Mouse (Mus musculus) NIH3T3 (cell line): ENCODE data around the gene Rpl10a.

Source experiments
- DNase-seq: peaks from one replicate; pipeline ENCODE4 v3.0.0-alpha.2; 2012; ENCODE audit warnings: low read depth

Rpl10a gene

DNA sequence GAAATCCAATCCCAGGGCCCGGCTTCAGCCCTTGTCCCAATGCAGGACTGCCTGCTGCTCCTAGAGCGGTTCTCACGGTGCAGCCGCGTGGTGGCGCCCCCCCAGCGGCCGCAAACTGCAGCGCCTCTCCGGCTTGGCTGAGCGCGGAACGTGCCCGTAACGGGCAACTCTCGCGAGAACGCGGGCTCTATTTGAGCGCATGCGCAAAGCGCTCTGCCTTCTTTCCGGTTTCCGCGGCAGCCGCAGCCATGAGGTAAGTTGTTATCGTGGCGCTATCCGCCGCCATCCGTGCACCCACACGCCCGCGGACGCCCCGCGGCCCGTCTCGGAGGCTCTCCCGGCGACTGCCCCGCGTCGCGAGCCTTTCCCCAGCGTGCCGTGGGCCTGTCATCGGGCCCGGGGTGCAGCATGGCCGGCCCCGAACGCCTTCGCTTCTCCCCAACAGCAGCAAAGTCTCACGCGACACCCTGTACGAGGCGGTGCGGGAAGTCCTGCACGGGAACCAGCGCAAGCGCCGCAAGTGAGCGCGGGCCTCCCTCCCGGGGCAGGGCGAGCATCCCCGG lies at the start of gene Rpl10a:
Rpl10a (plus strand) TSS at position 106 of the 563 bp plus-strand sequence.
- peak; percentile 99 for DNase-seq

DNA sequence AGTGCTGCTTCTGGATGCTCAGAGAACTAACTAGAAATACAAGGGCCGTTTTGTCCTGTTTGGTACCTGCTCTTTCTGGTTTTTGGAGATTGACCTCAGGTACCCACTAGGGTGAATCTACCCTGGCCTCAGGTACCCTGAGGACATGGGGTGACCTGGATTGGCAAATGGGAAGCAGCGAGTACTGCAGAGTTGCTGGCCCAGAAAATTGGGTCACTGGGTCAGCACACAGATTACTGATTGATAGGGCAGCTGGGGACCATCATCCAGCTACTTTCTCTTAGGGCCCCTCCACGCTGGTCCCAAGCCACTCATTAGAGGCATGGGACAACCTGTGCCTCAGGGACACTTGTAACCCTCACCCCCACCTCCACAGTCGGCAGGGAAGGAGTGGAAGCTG lies 49.0 kb upstream of the Rpl10a start:
- DNase-seq, result no peak

DNA sequence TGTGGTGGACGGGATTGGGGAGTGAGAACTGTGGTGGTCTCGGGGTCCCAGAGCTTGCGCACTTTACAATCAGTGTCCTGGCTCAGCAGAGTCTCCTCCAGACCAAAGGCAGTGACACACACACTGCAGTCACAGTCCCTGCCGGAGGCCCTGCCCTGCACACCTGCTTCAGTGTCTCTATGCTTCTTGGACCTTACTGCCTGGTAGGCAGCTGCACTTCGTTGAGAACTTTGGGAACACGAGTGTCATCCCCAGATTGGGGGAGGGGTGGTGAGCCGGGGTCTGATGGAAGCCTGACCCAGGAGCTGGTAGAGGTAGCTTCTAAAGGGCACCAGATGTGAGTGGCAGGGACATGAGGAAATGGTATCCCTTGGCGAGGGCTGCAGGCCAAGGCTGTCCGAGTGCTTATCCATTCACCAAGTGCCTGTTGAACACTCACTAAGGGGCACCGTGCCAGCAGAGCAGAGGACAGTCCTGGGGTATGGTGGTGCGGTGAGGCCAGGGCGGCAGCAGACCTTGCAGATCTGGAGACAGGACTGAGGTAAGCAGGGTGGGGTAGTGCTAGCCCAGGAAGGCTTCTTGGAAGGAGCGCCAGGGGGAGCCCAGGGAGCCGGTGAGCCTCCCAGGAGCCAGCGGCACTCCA lies 48.4 kb upstream of the Rpl10a start:
- peak; percentile 57 for DNase-seq

DNA sequence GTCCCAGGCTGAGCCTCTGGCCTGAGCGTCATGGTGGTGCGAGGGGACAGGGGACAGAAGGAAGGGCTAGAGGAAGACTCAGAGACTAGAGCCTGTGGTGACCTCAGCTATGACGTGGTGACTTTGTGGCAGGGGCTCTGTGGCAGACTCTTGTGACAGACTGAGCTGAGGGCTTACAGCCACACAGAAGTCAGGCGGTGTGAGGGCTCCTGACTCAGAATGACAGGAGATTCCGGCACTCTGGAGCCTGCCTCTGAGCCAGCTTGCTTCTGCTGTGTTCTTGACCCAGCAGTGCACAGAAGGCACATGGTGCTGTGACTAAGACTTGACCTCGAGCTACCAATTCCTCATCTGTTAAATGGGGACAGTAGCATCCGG lies 47.9 kb upstream of the Rpl10a start:
- DNase-seq, result peak; percentile 20

DNA sequence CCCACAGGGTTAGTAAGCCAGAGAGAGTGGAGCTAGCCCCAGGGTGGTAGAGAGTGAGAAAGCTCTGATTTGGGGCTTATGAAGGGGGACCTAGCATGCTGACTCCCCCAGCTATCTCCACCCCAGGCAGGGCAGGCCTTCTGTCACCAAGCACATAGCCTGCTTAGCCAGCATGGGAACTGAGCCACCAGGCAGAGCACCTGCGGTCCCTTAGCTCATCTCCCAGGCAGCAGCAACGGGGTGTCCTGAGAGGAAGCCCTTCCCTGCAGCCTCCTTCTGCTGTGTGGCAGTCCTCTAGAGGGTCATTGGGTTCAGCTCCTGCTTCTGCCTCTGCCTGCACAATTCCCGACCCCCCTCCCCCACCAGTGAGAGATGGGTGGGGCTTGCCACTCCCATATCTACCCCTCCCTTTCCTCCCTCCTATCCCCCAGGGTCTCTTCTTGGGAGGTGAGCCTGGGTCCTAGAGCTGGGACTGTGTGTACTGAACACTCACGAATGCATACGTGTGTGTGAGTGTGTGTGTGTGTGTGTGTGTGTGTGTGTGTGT lies 47.4 kb upstream of the Rpl10a start:
- DNase-seq, result no peak

DNA sequence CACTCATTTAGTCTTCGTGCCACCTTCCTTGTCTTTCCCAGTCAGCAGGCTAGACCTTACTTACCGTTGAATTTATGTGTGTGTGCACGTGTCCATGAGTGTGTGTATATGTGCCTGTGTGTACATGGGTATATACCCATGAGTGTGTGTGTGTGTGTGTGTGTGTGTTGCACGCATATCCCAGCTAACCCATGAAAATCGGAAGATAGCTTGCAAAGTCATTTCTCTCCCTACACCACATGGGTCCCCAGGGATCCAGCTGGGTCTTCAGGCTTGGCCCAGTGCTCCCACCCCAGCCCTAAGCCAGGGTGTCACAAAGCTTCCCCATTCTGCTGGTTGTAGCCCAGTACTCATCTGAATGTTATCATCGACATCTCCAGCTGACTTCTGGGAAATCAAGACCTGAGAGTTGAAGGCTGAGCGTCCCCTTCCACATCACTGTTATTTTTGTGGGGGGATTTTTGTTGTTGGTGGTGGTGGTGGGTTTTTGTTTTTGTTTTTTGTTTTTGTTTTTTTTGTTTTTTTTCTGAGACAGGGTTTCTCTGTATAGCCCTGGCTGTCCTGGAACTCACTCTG lies 46.3 kb upstream of the Rpl10a start:
- no peak for DNase-seq

DNA sequence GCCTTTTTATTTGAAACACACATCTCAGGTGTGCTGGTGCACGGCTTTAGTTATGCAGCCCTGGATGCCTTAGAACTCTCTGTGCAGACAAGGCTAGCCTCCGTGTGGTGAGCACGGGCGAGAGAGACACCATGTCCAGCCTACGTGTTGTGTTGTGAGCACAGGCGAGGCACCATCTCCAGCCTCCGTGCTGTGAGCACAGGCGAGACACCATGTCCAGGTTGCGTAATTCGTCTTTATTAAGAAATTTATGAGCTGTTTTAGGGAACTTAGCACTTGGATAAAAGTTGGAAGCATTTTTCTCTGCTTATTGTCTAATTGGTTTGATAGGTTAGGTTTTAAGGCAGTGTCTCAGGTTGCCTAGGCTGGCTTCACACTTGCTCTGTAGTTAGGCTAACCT lies 45.1 kb upstream of the Rpl10a start:
- peak; percentile 28 for DNase-seq

DNA sequence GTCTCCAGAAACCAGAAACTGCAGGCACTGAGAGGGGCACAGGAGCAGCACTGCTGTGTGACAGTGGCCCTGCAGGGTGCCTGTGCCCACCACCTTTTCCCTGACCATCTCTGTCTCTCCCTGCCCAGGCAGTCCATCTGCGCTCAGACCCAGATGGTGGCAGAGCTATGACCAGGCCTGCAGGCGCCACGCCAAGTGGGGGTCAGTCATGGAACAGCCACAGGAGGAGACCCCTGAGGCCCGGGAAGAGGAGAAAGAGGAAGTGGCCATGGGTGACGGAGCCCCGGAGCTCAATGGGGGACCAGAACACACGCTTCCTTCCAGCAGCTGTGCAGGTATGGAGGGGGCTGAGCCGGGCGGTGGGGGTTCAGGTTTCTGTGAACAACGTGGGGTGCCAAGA lies 42.1 kb upstream of the Rpl10a start:
- DNase-seq, result no peak

DNA sequence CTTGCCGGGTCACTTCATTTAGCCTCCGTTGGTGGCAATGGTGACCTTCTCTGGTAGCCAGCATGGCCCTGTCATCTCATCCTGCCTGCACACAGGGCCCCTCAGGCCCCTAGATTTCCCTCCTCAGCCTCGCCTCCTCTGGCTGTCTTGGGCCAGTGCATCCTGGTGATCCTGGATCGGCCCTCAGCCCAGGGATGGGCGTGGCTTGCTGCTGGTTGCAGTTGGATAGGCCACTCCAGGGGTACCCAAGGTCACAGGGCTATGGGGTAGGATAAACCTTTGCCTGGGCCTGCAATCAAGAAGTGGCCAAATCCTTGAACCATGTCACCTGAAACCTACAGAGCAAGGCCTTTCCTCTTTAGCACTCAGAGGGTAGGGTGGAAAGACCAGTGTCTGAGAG lies 41.3 kb upstream of the Rpl10a start:
- DNase-seq, result no peak

DNA sequence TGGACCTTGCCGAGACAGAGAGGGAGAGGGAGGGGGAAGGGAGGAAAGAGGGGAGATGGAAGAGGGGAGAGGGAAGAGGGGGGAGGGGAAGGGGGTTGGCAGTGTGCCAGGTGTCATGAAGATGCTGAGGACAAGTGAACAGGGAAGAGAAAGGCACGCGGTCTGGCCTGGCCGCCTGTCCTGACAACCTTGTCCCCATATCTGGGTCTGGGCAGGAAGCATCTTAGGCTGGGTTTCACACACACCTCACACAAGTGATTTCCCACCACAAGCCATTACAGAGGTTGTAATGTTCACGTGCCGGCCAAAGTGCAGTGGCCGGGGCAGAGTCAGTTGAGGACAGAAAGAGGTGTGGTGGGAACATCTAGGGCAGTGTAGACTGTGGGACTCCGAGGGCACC lies 40.7 kb upstream of the Rpl10a start:
- DNase-seq, result no peak

DNA sequence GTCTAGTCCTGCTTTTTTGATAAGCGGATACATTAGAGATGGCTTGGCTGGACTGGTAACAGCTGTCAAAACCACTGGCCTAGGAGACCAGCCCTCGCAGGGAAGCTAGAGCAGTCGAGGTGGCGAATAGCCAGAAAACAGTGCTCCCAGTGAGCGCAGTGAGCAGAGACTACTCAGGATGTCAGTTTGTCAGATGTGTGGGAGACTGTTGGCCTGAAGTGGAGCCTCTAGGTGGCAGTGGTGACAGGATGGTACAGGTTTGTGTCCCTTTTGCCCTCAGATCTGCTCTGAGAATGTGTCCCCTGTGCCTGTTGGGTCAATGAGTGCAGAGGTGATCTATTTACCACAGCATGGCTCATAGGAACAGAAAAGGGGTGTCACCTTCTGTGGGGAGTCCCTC lies 40.3 kb upstream of the Rpl10a start:
- no peak for DNase-seq

DNA sequence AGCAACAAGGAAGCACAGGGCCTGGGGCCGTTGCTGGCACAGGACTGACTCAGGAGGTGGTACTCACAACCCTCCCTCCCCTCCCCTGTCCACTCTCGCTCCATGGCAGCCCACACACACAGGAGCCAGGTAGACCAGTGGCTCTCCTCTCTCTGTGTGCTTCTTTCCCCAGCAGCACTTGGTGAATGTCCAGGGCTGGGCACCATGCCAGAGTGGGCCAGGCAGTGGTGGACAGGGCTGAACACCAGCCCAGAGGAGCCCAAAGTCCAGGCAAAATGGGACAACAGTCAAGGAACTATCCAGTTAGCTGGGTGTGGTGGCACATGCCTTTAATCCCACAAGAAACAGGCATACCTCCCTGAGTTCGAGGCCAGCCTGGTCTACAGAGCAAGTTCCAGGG lies 38.0 kb upstream of the Rpl10a start:
- DNase-seq, result peak; percentile 75

DNA sequence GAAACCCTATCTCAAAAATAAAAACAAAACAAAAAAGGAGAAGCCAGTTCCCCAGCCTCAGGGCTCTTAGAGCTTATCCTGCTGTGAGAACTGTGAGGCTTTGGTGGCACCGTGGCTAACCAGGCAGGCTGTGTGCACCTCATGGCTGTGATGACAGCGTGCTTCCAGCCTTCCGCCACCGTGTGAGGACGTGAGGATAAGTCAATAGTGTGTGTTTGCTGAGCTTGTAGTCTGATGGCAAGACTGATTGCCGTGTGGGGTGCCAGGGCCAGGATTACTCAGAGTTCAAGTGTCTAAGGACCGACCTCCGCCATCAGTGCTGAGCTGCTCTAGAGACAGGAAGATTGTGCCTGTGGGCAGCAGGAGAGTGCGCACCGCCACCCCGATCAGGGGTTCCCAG lies 37.6 kb upstream of the Rpl10a start:
- no peak for DNase-seq

DNA sequence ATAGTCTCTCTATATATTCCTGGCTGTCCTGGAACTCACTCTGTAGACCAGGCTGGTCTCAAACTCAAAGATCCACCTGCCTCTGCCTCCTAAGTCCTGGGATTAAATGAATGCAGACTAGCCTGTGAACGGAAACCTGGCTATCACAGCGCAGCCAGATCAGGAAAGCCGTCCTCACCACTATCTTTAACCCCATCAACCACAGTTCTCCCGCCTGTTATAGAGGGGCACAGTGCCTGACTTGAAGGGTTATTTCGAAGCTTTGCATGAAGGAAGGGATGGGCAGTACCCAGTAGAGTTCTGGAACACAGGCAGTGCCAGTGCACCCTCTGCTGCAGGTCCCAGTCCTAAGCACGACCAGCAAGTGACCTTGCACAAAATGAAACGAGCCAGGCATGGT lies 36.9 kb upstream of the Rpl10a start:
- no peak for DNase-seq

DNA sequence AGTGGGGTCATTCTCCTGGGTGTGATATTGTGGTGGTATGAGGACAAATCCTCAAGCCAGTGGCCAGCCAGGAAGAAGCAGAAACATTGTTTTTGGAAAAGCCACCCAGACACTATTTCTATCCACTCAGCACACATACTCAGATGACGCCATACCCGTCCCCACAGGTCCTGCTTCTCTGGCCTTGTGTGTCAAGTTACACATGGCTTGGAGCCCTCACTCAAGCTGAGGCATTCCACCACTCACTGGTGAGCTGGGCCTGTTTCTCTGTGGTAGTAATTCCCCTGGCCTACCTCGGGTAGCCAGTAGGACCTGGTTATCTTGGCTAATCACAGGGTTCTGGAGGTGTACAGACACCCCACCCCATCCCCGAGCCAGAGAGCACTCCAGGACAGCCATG lies 34.6 kb upstream of the Rpl10a start:
- no peak for DNase-seq

DNA sequence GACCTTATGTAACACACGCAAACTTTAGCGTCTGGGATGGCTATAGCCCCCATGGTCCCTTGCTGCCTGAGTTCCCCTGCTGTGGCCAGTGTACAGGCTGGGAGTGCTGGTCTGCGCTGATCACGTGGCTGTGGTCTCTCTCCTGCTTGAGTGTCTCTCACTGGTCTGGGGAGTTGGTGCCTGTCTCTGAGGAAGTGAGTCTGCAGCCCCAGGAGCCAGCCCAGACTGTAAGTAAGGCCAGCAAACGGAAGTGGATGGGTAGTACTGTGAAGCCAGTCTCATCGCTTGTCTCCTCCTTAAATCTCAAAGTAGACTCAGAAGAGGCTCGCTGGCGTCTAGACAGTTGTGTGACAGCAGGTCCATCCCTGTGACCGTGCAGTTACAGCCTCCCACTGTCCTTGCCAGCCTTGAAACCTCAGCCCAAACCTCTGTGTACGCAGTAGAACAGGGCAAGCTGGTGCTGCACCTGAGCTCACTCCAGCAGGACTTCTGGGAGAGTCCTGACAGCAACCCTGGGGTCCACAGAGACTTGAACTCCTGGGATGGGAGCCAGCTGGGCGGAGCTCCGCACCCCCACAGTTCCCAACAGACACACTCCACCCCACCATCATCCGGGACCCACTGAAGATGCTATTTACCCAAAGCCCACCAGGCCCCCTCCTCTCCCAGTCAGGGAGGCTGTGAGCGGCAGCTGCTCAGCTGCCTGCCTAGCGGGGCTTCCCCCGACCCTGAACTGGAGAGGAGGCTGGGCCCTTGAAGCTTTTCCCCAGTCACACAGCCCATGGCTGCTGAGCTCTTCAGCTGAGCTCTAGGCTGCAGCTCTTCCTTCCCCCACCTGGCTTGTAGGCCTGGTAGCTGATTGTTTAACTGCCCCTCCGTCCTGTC lies 33.6 kb upstream of the Rpl10a start:
- no peak for DNase-seq

DNA sequence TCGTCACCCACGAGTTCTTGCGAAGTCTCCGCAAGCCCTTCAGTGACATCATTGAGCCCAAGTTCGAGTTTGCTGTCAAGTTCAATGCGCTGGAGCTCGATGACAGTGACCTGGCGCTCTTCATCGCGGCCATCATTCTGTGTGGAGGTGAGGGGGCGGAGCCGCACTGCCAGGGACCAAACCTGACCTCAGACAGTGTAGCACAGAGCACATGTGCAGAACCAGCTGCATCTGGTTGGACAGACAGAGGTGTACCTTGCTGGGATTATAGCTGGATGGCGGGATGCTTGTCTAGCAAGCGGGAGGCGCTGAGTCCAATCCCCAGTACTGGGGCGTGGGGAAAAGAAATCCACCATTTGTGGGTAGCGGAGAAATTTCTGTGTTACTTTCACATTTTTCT lies 29.4 kb upstream of the Rpl10a start:
- DNase-seq, result no peak

DNA sequence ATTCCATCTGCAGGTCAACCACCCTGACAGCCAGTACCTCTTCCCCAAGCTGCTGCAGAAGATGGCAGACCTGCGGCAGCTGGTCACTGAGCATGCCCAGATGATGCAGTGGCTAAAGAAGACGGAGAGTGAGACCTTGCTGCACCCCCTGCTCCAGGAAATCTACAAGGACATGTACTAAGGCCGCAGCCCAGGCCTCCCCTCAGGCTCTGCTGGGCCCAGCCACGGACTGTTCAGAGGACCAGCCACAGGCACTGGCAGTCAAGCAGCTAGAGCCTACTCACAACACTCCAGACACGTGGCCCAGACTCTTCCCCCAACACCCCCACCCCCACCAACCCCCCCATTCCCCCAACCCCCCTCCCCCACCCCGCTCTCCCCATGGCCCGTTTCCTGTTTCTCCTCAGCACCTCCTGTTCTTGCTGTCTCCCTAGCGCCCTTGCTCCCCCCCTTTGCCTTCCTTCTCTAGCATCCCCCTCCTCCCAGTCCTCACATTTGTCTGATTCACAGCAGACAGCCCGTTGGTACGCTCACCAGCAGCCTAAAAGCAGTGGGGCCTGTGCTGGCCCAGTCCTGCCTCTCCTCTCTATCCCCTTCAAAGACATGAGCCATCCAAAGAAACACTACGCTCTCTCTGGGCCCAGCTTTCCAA lies 28.5 kb upstream of the Rpl10a start:
- no peak for DNase-seq

DNA sequence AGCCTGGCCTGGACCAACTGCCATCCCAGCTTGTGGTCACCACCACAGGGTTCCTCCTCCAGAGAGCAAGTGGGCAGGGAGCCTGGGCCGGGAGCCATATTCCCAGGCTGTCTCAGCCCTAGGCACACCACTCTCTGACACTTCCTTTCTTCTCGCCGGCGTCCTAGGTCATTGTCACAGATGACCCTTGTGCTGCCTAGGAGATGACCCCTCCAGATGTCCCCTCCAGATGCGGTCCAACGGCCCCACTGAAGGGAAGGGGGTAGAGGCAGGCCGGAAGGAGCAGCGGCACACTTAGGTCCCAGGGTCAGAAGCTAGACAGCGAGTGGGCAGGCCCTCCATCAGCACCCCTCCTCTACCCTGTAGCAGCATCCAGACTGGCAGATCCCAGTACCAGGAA lies 27.9 kb upstream of the Rpl10a start:
- no peak for DNase-seq

DNA sequence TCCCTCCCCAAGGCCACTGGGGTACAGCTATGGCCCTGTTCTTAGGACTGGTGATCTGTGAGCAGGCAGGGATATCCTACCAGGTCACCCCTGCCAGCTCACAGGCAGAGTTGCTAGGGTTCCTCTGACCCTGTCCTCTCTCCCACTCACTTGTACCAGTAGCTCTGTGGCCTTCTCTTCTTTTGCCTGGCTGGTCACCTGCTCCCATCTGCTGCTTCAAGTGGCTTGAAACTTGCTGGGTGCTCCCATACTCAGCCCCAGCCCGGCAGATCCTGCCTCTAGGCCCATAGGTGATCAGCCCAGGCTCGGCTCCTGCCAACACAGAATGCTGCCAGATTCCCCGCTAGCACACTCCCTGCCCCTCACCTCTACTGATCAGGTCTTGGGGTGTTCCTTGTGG lies 27.4 kb upstream of the Rpl10a start:
- DNase-seq, result no peak

DNA sequence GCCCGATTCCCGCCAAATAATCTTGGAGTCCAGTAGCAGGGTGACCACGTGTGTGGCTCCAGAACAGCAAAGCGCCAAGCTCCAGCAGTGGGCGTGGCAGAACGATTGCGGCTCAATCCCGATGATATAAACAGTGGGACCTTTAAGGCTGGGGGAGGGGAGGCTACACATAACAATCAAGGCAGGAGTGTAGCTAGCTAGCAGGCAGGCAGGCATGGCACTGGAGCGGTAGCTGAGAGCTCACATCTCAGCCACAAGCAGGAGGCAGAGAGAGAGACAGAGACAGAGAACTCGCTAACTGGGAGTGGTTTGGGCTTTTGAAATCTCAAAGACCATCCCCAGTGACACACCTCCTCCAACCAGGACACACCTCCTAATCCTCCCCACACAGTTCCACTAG lies 23.1 kb upstream of the Rpl10a start:
- no peak for DNase-seq
